Mouse (Mus musculus): ENCODE data around the gene Slc25a44.
"Not testable (repeated sequence)": the region's sequence is repeated elsewhere in the genome, so short reads cannot be mapped to it uniquely, and the experiment has no call there.

The Slc25a44 gene

GRCm38 (mm10) chr3:88368511-88368910 lies 56.4 kb downstream of the Slc25a44 start:
- DNase-seq (ENCODE audit: low spot score), result peak; percentile 43

DNA sequence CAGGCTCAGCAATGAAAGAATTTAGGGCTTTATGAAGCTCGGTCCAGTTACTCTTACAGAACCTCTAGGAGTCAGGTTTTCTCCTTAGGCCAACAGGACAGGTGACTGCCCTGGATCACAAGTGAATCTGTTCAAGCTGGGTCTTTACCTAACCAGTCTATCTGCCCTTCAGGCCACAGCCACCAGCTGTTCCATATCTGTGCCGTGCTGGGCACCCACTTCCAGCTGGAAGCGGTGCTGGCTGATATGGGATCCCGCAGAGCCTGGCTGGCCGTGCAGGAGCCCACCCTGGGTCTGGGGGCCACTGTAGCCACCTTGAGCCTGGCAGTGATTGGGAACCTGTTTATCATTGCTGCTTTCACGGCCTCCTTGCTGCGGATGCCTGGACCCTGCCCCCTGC lies 57.4 kb downstream of the Slc25a44 start:
- not testable (repeated sequence) for DNase-seq (ENCODE audit: low spot score)

DNA sequence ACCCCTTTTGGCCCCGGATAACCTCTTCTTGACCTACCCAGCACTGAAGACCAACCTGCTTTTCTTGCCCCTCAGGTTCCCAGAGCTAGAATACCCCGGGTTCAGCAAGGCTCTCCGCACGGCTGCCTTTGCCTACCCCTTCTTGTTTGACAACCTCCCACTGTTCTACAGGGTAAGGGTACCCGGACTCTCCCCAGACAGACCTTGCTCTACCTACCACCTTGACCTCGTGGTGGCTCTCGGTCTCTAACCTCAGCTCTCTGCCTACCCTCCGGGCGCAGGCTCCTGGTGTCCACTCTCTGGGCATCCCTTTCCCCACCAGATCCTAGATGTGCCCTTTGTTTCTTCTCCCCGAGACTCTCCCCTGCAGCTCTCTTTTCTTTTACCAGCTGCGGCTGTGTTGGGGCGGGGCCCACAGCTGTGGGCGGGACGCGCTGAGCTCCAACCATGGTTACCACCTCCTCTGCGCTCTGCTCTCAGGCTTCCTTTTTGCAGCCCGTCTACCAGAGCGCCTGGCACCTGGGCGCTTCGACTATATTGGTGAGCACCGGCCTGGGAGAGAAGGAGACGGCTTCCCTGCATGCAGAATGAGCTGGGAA lies 58.0 kb downstream of the Slc25a44 start:
- DNase-seq (ENCODE audit: low spot score), result peak; percentile 62

- no peak for DNase-seq (ENCODE audit: low spot score)
These were observed 59.1 kb downstream of the Slc25a44 start for GRCm38 (mm10) chr3:88365705-88366361.

DNA sequence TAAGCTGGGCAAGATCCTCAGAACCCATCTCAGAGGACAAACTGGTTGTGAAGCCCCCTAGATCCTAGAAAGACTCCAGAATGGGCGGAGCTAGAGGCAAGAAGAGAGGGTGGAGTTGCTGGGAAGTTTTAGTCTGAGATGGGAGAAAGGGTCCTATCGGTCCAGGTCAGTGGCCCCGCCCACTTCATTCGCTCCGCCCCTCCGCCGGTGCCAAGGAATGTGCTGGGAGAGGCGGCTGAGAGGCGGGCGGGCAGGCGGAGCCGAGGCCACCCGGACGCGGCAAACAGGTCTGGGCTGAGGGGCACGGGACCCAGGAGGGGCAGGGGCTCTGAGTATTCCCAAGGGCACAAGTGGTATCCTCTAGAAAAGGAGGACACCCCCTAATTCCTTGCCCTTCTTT lies 60.6 kb downstream of the Slc25a44 start, which contains the start of gene Paqr6:
Paqr6 (plus strand) TSS at position 248 of the 400 bp plus-strand sequence.
- peak; percentile 94 for DNase-seq (ENCODE audit: low spot score)

DNA sequence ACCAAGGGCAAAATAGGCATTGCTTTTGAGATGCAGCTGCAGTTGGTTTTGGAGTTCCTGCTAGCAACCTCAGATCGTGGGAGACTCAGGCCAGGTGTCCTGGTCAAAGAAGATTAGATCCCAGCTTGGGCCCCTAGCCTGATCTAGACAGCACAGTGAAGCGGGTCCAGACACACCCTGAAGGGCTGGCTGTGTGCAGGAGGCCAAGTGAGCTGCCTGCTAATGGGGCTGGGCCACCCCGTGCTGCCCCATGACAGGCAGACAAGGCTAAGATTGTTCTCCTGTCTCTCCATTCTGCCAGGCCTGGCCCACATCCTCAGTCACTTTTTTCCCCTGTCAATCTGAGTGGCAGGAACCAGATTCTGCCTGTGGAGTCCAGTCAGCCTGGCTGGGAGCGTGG lies 61.2 kb downstream of the Slc25a44 start:
- no peak for DNase-seq (ENCODE audit: low spot score)

DNA sequence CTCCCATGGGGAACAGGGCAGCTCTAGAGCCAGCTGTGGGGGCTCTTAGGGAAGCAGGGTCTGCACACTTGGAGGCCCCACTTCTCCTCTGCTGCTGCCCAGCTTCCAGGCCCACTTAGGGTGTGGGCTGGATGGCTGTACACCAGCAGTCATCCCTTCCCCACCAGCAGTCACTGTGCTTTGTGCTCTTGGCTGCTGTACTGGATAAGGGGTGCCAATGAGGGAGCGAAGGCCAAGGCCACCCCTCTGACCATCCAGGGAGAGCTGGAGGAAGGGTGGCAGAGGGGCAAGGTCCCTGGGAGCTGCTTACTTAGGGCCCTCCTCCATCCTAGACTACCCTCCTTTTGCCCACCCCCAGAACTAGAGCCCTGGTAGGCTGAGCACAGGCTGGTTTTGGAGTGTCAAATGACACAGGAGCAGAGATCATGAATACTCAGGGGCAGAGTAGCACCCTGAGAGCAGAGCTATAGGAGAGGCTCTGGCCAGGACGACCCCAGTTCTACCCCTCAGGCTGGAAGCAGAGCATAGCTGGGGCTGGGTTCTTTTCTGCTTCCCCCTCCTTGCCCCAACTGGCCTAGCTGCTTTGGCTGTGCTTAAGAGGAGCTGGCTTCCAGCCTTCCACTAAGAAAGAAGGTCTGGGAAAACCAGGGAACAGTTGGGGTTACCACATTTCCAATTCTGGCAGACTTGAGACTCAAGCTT lies 63.2 kb downstream of the Slc25a44 start:
- no peak for DNase-seq (ENCODE audit: low spot score)

DNA sequence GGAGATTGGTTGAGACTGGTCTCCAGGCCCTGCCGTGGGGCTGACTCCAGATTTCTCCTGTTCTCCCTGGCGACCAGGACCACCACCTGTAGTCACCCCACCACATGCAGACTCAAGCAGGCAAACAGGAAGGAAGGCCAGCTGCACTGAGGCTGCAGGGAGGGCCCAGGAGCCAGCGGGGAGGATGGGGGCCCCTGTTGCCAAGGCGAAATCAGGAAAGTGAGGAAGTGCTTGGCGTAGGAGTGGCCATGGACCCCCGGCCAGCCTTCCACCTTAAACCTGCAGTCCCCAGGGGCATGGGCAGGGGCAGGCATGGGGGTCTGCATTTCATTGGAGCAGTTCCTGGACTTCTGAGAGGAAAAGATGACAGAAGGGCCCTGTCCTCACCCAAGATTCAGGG lies 63.8 kb downstream of the Slc25a44 start:
- no peak for DNase-seq (ENCODE audit: low spot score)
